Mouse (Mus musculus): ENCODE results near the gene Supt4a.

The Supt4a gene

DNA sequence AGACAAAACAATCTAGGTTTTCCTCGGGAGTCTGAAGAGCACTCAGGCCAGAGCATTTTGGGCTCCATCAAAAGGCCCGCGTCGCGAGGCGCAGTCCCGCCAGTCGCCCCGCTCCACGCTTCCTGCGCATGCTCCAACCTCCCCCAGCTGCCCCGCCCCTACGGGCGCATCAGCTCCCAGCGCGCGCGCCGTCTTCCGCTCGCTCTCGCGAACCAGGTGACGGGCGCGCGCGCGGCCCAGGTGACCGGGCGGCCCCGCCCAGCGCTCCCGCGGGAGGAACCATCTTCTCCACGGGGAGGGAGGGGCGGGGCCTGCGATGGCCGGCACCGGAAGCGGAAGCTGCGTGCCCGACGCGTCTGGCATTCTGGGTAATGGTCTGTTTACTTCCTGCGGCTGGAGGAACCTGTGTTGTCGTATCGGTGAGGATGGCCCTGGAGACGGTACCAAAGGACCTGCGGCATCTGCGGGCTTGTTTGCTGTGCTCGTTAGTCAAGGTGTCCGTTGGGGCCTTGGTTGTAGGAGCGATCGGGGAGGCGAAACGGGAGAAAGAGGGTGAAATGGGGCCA is at the start of gene Supt4a:
TSS of gene Supt4a (plus strand) at position 378 of the 566 bp plus-strand sequence.
- DNase-seq (ENCODE audit: low read depth, low spot score) = peak; percentile 96

DNA sequence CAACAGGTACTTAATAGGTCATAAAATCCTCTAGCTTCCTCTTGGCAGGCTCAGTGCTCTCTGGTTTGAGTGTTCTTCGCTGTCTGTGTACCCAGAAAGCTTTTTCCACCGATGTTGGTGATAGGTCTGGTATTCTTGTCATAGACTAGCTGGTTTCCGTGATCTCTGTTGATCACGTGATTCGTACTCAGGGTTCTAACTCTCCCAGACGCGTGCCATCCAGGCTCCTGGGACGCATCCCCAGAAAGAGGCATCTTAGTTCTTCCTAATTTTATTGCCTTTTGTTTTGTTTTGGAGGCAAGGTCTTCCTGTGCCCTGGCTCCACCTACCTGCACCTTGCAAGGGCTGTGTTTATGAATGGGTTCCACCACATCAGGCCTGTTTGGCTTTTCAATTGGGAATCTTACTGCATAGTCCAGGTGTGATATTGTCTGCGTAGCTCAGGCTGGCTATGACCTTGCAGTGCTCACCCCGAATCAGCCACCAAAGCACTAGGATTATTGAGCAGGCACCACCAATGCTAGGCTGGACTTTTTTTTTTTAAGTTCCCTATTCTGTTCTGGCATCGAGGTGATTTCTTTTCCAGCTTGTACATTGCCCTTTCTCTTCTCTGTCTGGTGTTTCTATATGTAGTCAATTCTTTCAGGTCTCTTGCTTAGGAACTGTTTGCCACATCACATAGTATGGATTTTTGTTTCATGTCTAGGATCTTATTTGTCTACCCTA is 48.7 kb upstream of the Supt4a start:
- no peak for DNase-seq (ENCODE audit: low read depth, low spot score)

DNA sequence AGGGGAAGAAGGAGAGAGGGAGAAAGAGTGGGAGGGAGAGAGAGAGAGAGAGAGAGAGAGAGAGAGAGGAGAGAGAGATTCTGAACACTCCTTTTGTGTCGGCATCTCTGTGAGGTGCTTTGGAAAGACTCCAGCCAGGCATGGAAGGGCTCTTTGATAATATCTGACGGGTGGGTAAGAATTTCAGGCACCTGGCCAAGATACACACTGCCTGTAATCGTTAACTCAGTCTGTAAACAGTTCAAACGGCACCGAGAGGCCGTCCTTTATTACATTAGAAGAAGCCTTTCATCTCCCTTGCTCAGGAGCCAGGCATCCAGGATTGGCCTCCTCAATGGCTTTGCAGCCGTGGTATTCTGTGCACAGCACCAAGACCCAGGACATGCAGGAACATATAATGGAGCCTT is 47.9 kb upstream of the Supt4a start:
- no peak for DNase-seq (ENCODE audit: low read depth, low spot score)

DNA sequence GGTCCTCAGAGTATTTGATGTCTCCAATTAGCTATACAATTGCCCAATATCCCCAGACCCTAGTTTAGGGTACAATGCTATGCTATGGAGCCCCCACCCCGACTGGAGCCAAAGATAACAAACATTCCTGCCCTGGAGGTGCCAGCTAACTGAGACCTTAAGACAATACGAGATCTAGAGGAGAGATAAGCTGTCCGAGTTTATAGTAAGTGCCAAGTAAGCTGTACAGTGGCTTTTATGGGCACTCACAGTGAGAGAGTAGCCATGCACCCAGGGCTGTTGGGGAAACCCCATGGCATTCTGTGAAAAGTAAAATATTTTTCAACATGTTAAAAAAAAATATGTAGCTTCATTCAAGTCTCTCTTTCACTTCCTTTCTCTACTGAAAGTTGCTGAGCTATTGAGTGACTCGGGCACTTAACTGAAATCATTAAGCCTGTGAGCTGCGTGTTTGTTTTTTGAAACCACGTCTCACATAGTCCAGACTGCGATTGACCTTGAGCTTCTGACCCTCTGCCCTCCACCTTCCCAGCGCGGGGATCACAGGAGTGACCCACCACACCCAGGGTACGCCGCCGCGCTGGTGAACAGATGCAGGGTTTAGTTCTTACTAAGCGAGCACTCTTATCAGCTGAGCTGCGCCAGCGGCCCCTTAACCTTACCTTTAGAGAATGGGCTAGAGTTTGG is 47.2 kb upstream of the Supt4a start:
- no peak for DNase-seq (ENCODE audit: low read depth, low spot score)

DNA sequence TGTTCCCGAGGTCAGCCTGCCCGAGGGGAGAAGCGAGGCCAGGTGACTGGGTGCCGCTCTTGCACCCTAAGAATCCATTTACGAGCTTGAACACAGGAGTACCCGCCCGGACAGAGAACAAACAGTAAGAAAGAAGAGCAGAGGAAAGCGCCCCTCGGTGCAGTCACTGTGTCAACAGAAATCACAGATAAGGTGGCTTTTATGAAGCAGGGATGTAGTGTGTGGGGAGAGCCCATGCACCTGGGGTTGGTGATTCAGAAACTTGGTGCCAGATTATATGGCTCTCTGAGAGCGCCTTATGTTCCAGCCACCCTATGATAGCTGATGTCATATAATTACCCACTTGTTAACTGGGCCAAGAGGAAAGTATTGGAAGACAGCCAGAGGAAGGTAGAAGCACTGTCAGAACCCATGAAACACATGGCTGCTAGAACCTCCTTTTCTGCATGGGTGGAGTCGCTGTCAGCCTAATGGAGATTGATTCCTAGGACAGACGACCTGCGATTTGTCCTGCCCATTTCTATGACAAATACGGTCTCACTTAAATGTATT is 40.1 kb upstream of the Supt4a start:
- no peak for DNase-seq (ENCODE audit: low read depth, low spot score)

DNA sequence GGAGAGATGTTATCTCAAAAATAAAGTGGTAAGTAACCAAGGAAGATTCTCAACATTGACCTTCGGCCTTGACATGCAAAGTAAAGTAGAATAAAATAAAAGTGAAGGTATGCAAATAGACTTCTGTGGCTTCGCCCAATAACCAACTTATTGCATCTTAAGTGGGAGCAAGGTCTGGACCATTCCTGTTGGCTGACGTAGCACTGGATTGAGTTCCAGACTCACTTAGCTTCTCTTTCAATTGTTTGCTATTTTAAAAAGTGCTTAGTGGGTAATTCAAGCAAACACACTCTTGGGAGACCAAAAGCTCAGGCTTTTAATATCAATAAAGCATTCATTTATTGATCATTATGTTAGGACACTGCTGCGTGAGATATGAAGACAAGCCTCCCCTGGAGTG is 39.2 kb upstream of the Supt4a start:
- no peak for DNase-seq (ENCODE audit: low read depth, low spot score)

DNA sequence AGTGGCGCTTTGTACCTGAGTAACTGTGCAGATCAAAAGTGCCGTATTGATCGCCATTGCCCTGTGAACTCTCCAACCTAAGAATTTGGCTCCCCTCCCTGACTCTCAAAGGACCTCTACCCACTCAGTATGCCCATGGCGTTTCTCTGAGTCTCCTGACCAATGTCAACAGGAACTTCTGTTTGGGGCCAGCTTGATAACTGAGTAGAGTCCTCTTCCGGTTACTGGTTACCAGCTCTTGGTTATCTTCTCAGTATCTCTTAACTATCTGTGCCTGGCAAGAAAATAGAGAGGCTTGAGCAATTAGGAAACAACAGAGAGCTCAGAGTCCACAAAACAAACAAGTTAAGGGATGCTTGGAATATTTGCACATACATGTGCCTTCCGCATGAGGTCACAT is 36.2 kb upstream of the Supt4a start:
- no peak for DNase-seq (ENCODE audit: low read depth, low spot score)

DNA sequence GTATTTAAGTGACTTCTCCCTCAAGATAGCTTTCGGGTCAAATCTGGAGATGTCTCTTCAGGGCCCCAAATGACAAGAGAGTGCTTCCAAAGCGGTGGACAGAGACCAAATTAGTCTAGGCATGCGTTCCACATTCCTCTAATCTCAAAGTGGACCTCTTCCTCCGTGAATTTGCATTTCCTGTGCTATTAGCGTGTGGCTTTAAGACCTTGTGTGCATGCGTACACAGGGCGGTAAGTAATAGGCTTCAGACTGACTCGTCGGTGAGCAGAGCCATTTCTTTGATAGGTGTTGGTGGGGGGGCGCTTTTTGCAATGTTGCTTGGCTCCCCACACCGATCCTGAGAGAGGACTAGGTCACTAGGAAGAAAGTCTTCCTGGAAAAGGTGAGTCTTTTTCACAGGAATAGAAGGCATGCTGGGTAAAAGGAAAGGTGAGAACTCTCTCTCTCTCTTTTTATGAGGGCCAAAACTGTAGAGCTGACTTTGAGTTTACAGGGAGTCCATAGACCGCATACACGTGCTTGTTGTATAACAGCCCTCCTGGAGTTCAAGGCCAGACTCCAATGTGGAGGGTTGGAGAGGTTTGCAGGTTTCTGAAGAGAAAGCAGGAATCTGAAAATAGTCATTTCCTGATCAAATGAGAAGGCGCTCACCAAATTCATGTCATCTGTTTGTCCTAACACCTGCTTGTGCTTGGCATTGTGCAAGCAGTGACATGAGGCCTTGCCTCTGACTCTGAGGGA is 35.3 kb upstream of the Supt4a start:
- no peak for DNase-seq (ENCODE audit: low read depth, low spot score)

DNA sequence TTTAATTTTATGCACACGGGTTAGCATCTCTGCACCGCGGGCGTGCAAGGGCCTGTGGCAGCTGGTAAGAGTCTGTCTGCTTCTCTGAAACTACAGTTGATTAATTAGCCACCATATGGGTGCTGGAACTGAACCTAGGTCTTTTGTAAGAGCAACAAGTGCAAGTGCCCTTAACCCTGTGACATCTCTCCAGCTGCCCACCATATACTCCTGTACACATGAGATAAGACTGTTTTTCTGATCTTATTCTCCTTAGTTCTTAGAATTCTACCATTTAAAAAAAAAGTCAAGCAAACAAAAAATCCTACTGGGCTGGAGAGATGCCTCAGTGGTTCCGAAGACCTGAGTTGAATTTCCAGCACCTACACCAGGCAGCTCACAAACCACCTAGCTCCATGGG is 33.7 kb upstream of the Supt4a start:
- no peak for DNase-seq (ENCODE audit: low read depth, low spot score)

DNA sequence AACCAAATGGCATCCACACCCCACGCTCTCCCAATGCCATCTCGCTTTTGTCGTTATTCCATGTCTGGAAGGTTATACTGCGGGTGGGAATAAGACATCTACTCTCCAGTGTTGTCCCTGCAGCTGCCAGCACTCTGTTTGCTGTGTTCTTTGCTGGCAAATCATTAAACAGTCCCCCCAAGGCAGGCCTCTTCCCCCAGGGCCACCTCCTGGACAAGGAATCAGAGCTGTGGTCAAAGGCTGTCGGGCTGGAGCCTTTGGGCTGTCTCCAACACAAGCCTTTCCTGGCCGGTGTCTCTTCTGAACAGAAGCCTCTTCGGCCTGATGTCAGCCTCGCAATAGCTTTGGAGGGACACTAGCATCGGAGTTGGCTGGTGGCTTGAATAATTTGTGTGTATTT is 33.1 kb upstream of the Supt4a start:
- DNase-seq (ENCODE audit: low read depth, low spot score) = no peak

DNA sequence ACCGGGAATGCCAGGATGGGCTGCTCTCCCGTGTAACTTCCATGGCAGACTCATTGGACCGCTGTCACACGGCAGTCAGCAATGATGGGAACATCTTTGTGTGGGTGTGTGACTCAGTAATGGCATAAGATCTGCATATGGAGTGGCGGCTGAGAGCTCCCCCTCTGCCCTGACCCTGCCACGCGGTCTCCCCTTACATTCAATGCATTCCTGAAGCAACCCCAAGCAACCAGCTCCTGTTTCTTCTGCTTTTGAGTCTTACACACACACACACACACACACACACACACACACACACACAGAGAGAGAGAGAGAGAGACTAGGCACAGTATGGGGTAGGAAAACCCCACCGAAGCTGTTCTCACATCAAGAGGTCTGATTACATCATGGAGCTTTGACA is 29.8 kb upstream of the Supt4a start:
- no peak for DNase-seq (ENCODE audit: low read depth, low spot score)

DNA sequence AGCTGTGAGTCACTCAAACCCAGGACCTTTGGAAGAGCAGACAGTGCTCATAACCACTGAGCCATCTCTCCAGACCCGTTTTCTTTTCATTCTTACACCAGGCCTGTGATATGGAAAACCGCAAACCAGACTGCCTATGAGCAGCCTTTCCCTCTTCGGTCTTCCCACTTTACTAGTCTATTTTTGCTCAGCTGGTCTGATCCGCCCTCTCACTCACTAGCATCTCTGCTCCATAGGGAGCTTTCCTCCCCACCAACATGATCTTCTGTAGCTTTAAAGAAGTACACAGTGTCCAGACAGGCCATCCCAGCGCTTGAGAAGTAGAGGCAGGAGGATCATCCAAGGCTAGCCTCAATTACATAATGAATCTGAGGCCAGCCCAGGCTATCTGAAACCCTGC is 28.4 kb upstream of the Supt4a start:
- no peak for DNase-seq (ENCODE audit: low read depth, low spot score)

DNA sequence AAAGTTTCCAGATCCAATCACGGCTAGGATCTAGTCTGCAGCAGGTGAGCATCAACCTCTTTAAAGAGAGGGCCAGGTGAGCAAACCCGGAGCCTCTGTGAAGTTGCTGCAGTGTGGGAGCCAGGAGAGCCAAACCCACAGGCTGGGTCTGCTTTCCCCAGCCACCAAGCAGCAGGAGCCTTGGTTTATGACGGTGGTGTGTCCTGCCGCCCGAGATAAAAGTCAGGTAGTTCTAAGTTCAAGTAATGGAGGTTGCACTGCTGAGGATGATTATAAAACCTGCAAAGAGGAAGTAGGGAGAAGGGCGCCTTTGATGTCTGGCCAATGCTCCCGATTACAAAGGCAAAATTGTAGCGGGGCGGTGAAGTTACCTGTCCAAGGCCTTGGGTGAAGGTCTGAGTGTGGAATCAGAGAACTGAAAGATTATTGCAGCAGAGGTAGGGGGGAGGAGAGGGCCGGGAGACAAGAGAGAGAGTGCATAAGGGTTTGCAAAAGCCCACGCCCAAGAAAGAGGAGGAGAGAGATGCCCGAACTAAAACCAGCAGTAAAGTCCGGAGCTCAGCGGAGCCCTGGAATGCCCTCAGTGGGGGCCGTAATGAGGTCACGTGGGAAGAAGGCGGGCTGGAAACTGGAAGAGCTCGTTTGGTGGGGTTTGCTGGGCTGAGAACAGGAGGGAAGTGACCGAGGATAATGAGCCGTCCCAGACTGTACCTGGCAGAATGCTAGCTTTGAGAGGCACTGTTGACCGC is 27.7 kb upstream of the Supt4a start:
- DNase-seq (ENCODE audit: low read depth, low spot score) = no peak

DNA sequence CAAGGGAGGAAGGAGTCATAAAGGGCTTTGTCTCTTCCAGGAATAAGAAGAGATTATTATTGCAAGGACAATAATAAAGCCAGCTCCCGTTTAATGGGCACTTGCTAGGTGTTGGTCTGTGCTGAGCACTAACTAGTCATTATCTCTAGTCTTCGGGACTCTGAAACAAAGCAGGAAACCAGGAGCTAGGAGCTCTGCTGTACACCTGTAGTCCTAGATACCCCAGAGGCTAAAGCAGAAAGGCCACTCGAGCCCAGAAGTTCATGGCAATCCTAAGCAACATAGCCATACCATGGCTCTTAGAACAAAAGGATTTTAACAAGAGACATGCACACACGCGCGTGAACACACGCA is 27.1 kb upstream of the Supt4a start:
- no peak for DNase-seq (ENCODE audit: low read depth, low spot score)

DNA sequence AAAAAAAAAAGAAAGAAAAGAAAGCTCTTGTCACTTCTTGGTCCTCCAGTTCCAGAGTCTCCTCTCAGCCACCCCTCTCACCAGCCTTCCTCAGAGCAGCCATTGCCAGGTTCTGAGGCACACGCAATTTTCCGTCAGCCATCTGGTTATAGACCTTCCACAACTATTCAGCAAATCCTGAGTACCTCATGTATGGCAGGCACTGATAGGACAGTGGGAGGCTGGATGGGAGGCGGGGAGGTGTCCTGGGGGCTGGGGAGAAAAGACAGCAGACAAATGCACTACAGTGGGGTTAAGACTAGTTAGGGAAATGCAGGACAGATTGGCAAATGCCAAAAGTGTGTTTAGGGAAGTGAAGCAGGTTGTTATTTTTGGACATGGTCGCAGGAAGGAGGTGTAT is 25.2 kb upstream of the Supt4a start:
- DNase-seq (ENCODE audit: low read depth, low spot score) = no peak

DNA sequence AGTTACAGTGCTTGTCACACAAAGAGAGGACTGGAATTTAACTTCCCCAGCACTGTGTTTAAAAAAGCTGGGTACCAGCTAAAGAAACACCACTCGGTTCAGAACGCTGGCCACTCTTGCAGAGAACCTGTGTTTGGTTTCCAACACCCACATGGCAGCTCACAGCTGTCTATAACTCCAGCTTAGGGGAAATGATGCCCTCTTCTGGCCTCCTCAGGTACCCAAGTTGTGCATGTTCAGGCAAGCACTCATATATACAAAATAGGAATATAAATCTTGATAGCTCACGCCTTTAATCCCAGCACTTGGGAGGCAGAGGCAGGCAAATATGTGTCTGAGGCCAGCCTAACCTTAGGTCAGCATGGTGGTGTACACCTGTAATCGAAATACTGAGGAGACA is 21.4 kb upstream of the Supt4a start:
- DNase-seq (ENCODE audit: low read depth, low spot score) = no peak

DNA sequence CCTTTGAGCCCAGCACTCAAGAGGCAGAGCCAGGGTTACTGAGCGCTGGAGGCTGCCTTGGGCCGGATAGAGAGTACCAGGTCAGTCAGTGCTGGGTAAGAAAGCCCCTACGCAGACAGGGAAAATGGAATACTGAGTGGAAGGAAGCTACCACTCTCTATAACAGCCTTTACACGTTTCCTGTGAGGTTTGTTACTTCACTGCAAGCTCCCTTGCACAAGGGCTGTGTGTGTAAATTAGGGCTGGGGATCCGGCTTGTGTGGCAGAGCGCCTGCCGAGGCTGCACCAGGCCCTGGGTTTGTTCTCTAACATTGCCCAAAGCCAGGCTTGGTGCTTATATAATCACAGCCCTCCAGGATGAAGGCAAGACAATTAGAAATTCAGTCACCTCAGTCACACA is 17.8 kb upstream of the Supt4a start:
- DNase-seq (ENCODE audit: low read depth, low spot score) = no peak

DNA sequence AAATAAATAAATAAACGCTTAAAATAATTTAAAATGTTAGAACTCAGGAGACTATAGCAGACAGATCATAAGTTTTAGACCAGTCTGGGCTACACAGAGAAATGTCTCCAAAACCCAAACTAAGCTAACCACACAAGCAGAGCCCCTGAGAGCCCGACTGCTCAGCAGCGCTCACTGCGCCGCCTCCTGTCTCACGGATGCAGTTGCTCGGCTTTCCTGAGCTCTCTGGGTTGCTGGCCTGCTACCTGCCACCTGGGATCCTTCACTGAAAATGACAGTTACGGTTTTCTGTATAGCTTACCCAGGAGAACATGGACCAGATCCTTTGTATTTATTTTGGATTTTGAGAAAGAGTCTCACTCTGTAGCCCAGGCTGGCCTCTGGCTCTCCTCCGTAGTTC is 17.0 kb upstream of the Supt4a start:
- DNase-seq (ENCODE audit: low read depth, low spot score) = no peak

DNA sequence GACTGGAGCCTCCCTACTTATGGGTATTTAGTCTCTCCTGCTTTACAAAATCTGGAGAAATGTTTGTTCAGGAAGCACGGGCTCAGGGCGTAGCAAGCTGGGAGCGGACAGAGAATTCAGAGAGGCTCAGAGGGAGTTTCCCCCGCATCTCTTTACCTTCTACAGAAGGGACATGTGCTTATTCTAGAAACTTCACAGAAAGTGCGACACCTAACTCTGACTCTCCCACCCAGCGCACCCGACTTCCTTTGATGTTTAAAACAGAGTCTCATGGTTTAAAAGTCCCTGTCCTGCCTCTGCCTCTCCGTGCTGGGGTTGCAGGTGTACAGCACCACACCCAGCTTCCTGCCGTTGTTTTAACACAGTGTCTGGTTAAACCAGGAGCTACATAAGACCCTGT is 16.5 kb upstream of the Supt4a start:
- no peak for DNase-seq (ENCODE audit: low read depth, low spot score)

DNA sequence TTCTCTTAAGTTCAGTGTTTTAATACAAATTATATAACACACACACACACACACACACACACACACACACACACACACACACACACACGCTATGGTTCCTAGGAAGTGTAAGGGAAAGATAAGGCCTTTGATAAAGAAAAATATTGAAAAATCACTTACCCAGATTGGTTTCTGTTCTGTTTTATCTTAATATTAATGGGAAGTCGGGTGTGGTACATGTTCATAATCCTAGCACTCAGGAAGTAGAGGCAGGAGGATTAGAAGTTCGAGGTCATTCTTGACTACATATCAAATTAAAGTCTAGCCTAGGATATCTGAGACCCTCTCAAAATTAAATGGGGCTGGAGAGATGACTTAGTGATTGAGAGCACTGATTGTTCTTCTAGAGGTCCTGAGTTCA is 15.2 kb upstream of the Supt4a start:
- DNase-seq (ENCODE audit: low read depth, low spot score) = no peak

DNA sequence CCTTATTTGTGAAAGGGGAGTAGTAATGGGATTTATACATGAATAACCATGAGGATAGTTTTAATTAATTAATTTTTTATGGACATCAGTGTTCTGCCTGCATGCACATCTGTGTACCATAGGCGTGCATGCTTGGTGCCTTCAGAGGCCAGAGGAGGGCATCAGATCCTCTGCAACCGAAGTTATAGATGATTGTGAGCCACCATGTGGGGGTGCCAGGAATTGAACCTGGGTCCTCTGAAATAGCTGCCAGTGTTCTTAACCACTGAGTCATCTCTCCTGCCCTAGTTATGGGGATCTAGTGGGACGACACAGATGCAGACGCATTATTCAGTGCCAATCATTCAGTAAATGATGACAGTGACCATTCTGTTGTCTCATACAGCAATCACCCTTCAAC is 14.5 kb upstream of the Supt4a start:
- no peak for DNase-seq (ENCODE audit: low read depth, low spot score)

DNA sequence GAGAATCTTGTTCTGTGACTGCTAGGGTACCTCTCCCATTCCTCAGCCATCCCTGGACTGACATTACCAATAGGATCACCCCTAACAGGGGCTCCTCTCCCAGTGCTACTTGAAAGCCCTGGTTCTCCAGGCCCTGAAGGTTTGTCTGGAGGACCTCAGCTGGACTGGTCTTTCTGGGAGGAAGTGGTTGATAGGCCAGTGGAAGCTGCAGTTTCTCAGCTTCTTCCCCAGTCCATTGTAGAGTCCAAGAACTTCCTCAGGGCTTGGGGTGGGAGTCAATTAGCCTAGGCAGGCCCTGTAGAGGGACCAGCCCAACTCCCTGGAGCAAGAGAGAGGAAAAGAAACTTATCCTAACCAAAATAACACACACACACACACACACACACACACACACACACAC is 11.8 kb upstream of the Supt4a start:
- DNase-seq (ENCODE audit: low read depth, low spot score) = no peak

All from embryo, embryonic 11.5 days (tissue).